Mouse (Mus musculus): ENCODE data around the gene Btg2.
A peak's percentile ranks its signal among the peaks of the same experiment; 100 is the strongest.

Gene Btg2

GRCm38 (mm10) chr1:134077389-134078060, 1.4 kb downstream of the Btg2 start:
- DNase-seq = peak; percentile 57

DNA sequence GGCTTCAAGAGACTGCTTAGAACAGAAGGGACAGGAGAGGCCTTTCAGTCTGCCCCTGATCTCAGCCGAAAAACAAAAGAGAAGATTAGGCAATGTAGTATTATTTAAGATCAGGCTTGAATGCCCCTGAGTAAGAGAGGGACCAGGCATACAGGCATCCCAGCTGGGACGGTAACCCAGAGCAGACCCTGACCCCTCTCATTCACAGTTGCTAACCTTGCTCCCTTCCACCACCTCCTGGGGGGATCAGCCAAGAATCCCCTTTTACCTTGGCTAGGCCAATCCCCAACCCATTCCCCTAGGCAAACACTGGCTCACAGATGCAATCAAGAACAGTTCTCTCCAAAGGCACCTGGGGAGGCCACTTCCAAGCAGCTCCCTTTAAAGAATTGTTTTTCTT, 2.1 kb downstream of the Btg2 start:
- DNase-seq = no peak

DNA sequence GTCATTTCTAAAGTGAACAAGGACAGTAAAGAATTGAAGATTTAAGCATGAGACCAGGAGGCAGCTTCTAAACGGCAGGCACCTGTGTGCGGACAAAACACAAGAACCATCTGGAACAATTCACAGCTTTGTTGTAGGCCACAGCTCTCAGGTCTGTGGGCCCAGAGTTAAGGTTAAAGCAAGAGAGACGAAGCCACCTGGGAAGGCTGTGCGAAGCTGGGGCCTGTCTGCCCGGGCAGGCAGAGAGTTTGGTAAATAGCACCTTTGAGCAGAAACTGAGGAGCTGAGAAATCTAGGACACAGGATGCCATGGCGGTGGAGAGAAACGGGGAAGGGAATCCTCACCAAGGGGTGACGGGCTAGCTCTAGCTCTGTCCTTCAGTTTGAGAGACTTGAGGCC, 3.4 kb downstream of the Btg2 start:
- DNase-seq = no peak

GRCm38 (mm10) chr1:134074606-134075005, 4.3 kb downstream of the Btg2 start:
- DNase-seq = no peak

- no peak for DNase-seq
Measured at GRCm38 (mm10) chr1:134074184-134074583, 4.7 kb downstream of the Btg2 start.

DNA sequence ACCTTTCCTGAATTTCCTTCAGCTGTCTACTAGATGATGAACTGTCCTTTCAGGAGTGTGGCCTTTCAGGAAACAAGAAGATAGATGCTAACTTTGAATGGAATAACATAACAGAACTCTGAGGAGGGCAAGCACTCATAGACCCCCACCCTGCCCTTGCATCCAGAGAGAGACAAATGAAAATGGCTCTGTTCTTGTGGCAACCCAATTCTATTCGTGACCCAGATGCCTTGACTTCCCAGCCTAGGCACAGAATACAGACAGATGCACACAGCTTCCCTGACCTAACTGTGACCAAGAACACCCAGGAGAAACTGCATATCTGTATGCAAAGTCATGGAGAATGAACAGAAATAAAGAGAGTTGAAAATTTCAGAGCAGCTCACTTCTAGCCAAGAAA, 5.3 kb downstream of the Btg2 start:
- no peak for DNase-seq

- DNase-seq = no peak
Measured at GRCm38 (mm10) chr1:134073061-134073564, 5.8 kb downstream of the Btg2 start.

DNA sequence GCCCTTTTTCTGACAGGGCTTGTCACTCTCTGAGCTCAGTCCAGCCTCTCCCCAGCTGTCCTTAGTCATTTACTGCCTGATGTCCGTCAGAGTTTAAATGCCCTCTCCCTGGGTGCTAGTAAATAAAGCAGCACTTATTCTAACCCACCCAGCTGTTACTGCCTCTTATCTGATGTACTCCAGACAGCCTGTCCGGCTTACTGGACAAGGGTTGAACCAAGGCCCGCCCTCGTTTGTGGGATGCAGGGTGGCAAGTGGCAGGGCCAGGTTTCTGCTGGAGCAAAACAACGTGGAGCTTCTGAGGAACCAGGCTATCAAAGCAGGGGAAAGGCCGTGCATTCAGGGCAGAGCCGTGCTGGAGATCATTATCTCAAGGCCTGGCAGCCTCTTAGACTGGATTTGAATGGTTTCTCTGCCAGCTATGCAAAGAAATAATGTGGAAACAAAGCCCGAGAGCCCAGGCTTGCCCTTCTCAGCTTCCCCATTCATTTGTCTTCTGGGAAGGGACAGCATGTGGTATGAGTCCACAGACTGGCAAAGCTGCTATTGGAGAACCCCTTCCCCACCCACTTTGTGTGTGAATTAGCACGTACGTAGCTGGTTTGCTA, 7.4 kb downstream of the Btg2 start:
- peak; percentile 54 for DNase-seq

- no peak for DNase-seq
Measured at GRCm38 (mm10) chr1:134070099-134070669, 8.7 kb downstream of the Btg2 start.

GRCm38 (mm10) chr1:134067143-134067619, 11.7 kb downstream of the Btg2 start:
- DNase-seq = peak; percentile 64

GRCm38 (mm10) chr1:134066554-134066953, 12.4 kb downstream of the Btg2 start:
- no peak for DNase-seq

GRCm38 (mm10) chr1:134065241-134065809, 13.6 kb downstream of the Btg2 start:
- DNase-seq = no peak

DNA sequence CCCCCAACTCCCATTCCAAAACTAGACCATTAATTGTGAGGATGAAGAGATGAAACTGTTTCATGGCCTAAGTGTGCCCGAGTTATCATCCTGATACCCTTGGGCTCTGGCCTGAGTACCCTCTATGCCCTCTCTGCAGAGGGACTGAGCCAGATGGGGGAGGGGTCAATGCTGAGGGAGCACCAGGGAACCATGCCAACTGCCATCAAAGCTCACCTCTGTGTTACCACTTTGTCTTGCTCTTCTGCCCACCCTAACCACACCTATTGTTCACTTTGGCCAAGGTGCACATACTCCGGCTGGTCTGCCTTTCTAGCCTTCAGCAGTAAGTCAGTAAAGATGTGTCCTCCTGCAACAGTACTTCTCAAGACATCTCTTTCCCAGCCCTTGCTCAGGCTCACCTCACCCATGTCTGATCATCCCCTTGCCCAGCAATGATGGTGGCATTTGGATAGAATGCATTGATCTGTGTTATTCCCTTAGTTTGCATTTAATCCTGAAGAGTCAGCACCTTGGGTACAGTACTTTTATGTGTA, 14.6 kb downstream of the Btg2 start:
- DNase-seq = no peak

- peak; percentile 50 for DNase-seq
Measured at GRCm38 (mm10) chr1:134063773-134064125, 15.2 kb downstream of the Btg2 start.

DNA sequence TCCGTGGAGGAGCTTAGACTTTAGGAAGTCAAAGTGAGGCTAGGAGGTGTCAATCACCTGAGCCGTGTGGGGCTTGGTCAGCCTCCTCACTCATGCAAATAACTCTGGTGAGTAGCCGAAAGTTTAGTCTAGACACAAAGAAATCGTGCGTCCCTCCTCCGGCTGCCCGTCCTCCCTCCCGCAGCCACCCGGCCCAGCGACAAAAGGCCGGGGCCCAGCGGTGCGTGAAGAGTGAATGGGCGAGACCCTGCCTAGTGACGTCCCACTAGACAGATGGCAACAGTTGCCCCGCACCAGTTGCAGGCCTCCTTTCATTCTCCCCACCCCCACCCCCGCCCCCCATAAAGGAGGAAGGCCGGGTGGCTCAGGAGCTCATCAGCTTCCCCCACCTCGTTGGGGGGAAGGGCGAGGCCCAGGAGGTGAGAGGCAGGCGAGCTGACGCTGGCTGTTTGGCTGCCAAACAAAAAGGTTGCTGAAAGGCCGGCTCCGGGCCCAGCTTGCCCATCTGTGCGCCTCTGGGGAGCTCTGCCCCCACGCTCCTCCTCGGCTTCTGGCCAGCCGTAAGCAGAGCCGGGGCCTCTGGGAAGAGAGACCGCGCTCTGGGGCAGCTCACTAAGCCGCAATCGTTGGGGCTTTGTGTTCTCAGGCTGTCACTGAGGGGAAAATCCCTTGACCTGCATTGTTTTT, 15.7 kb downstream of the Btg2 start:
- DNase-seq = peak; percentile 62

- no peak for DNase-seq
Measured at GRCm38 (mm10) chr1:134062411-134063085, 16.4 kb downstream of the Btg2 start.

GRCm38 (mm10) chr1:134061915-134062314, 17.0 kb downstream of the Btg2 start:
- no peak for DNase-seq

DNA sequence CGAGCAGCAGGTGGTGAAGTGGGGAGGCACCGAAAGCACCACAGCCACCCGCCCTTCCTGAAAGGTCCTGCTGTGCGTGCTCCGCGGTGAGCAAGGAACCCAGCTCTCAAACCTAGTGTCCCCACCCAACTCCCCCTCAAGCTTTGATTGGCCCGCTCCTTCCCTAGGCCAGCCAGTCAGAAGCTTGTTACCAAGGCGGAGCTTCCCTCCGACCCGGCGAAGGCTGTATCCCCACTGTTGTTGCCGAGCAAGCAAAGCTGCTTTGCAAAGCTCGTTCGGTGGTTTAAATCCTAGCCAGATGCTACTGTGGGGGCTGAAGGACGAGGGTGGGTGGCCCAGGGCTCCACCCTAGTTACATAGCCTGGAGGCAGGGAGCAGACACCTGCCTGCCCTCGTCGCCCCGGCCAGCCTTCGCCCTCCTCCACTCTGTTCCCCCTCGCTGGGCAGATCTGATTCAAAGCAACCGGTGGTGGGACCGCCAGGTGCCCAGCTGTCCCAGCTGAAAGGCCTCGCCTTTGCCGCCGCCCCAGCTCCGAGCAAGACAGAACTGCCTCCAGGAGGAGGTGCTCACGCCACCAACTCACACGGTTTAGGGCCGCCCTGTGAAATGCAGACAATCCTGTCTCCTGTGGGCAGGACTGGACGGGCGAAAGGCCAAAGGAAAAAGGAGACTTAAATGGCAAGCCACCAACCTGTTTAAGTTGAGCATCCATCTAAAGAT, 17.9 kb downstream of the Btg2 start:
- DNase-seq = peak; percentile 91

DNA sequence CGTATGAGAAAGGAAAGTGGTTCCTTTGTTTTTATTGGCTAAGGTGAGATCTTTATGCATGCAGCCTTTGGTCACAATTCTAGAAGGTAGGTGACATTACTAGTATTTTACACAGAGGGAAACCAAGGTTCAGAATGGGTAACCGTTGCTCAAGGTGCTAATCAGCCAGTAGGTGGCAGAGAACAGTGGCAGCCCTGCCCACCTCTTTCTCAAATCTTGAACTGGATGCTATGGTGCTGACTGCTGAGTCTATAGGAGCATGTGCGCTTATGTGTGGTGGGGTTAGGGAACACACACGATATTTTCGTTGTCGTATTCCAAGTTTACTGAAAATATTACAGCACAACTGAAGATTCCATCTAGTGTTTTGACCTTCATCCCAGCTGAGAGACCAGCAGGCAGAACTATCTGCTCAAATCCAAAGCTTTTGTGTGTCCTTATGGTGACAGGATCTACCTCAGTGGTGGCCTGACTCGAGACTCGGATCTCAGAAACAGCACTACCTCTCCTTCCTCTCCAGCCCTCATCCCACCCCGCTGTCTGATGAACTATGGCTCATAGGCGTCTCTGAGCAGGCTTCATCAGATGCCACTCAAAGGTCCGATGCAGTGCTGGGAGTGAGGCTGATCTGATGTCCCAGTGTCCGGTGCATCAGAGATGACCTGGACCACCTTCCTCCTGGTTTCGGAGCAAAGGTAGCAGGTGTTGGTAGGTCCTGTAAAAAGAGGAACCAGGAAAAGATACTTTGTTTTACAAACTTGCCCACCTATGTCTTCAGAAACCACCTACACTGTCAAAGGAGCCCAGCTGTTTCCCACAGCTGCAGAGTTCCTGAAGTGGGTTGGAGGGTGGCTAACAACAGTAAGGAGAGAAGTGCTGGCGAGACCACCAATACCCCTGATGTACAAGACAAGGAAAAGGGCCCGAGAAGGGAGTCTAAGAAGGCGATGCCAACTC, 18.9 kb downstream of the Btg2 start:
- DNase-seq = no peak

DNA sequence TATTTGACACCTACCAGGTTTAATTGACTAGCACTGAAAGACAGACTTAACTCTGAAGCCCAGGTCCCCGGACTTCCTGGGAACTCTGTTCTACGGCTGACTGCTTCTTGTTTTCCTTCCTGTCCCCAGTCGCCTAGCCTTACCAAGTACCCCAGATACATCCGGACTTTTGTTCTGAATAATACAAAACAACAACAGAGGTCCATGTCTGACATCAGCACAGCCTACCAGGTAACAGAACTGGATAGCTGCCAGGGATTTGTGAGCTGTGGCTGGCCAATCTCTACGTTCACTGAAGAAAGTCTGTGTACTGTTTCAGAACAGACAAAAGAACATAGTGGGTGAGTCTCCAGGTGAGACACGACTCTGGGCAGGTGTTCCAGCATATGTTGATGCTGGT, 20.1 kb downstream of the Btg2 start:
- no peak for DNase-seq

DNA sequence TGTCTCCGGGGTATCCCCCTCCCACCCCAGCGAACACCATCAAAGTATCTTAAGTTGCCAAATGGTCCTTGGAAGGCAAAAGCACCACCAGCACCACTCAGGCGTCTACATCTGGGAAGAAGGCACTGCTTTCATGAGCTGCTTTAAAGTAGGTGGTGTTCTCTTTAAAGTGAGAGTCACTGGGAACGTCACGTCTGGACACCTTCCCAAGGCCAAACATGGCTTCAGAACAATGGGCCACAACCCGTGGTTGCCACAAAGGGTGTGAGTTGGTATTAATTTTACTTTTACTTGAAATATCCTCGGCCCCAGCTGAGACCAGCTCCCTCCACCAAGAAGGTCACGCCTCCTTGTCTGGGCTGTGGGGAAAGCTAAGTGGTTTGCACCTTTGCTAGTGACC, 21.2 kb downstream of the Btg2 start:
- no peak for DNase-seq

Data from kidney, adult 9 months (tissue).